Mouse (Mus musculus): Measurements from ENCODE around the gene S100a3. TPM values are rescaled to one million over a fixed set of nuclear protein-coding genes. Genes with fewer than 3 reads are reported as not detected.

The S100a3 gene
- total and polyA plus RNA-seq, 2 experiments from 2014 or later = 1.9 to 5.3 TPM

DNA sequence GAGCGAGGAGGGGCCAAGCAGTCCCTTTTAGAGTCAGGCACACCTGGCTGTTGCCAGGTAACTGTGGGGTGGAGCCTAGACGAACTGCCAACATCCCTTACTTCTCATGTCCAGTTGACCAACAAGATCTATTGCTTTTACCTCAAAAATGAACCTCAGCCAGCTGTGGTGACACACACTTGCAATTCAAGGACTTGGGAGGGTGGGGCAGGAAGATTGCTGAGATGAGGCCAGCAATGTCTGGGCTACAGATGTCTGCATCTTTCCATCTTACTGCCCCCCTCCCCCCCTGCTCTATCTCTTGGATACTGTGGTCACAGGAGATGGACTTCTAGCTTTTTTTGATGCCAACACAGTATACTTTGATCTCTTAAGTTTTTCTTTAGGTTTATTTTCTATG is 8.1 kb upstream of the S100a3 start:
- Histone ChIP-seq H3K9ac (replicated peaks; ENCODE audit: low read length) (no peak overlapping the region), H3K36me3 (ENCODE audit: insufficient read depth, low read length) (no peaks in the 10 kb centered on the region), H3K27me3 (ENCODE audit: insufficient read depth, low read length) (no peaks in the 10 kb centered on the region), H3K4me1 (ENCODE audit: insufficient read depth, low read length) (no peaks in the 10 kb centered on the region), H3K4me3 (ENCODE audit: low read length) (no peak overlapping the region), H3K4me2 (ENCODE audit: low read depth, low read length) (no peak overlapping the region), H3K27ac (no peak overlapping the region), H3K9me3 (ENCODE audit: low read length) (no peaks in the 10 kb centered on the region)
- no peak for ATAC-seq
- TF ChIP-seq CTCF (IDR thresholded peaks at IDR 0.05; ENCODE audit: low read depth) = no peak
- DNase-seq (ENCODE audit: low spot score) = no peak
- WGBS = 87% methylated on average over 2 of the region's 2 CpGs

DNA sequence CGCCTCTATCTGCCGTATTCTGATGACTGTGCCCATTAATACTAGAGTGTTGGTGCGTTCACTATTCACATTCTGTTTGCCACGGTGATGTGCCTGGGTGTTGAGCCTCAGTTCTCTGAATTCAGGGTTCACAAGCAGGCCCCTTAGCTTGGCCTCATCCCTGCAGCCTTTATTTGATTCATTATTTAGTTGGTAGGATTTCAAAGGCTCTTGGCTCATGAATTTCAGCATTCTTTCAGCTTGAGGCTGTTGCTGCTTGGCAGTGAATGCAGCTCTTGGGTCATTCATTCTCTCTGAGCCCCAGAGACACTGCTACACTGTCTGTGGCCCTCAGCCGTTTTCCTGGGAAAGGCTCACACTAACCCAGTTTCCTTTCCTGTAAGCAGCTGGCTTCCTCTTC is 4.4 kb upstream of the S100a3 start:
- Histone ChIP-seq H3K4me2 (ENCODE audit: low read depth, low read length) (no peak overlapping the region), H3K27ac (peak overlapping the region; percentile 62), H3K4me1 (ENCODE audit: insufficient read depth, low read length) (no peaks in the 10 kb centered on the region), H3K36me3 (ENCODE audit: insufficient read depth, low read length) (no peaks in the 10 kb centered on the region), H3K9me3 (ENCODE audit: low read length) (no peaks in the 10 kb centered on the region), H3K4me3 (ENCODE audit: low read length) (no peak overlapping the region), H3K27me3 (ENCODE audit: insufficient read depth, low read length) (no peaks in the 10 kb centered on the region), H3K9ac (replicated peaks; ENCODE audit: low read length) (no peak overlapping the region)
- TF ChIP-seq CTCF (IDR thresholded peaks at IDR 0.05; ENCODE audit: low read depth) = no peak
- 28% methylated on average over 5 of the region's 5 CpGs for WGBS
- ATAC-seq (peak; percentile 93), DNase-seq (ENCODE audit: low spot score) (peak; percentile 77)

DNA sequence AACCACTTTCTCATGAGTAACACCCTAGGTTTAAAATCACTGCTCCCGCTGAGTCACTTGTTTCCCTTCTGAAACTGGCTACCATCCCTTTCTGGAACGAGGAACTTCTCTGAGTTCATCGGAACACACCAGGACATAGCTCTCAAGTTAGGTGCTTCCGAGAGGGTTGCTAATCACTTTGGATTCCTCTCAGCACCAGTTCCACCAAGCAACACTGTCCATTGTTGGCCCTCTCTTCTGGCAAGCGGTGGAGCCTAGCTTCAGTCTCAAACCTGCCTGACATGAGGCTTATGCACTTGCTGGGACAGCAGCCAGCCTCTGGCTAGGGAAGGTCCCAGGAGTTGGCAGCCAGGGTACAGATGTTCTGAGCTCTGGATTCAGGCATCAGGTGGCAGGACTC is 14.3 kb downstream of the S100a3 start:
- ATAC-seq (no peak), DNase-seq (ENCODE audit: low spot score) (no peak)
- Histone ChIP-seq H3K36me3 (ENCODE audit: insufficient read depth, low read length) (no peaks in the 10 kb centered on the region), H3K9ac (replicated peaks; ENCODE audit: low read length) (no peak overlapping the region), H3K4me1 (ENCODE audit: insufficient read depth, low read length) (no peaks in the 10 kb centered on the region), H3K4me2 (ENCODE audit: low read depth, low read length) (no peak overlapping the region), H3K4me3 (ENCODE audit: low read length) (no peak overlapping the region), H3K27ac (no peak overlapping the region), H3K9me3 (ENCODE audit: low read length) (no peaks in the 10 kb centered on the region), H3K27me3 (ENCODE audit: insufficient read depth, low read length) (no peaks in the 10 kb centered on the region)
- no peak for TF ChIP-seq CTCF (IDR thresholded peaks at IDR 0.05; ENCODE audit: low read depth)
- 71% methylated on average over 5 of the region's 5 CpGs for WGBS

DNA sequence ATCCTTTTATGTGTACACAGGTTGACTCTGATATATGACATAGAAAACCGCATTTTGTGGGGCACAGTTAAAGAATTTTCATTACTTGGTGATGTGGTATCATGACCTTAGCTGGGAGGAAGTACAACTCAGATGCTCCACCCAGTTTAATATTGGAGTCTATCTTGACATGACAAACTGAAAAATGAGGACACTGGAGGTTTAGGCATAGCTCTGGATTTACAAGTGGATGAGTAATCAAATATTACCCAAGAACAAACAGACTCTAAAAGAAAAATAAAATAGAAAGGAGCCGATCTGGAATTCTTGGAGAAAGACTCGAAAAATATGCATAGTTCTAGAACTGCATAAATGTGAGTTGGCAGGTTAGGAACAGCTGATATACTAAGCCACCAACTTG is 14.9 kb downstream of the S100a3 start:
- ATAC-seq = no peak
- no peaks in the 10 kb centered on the region for H3K4me1 ChIP-seq (ENCODE audit: insufficient read depth, low read length)
- 83% methylated on average over 3 of the region's 3 CpGs for WGBS

DNA sequence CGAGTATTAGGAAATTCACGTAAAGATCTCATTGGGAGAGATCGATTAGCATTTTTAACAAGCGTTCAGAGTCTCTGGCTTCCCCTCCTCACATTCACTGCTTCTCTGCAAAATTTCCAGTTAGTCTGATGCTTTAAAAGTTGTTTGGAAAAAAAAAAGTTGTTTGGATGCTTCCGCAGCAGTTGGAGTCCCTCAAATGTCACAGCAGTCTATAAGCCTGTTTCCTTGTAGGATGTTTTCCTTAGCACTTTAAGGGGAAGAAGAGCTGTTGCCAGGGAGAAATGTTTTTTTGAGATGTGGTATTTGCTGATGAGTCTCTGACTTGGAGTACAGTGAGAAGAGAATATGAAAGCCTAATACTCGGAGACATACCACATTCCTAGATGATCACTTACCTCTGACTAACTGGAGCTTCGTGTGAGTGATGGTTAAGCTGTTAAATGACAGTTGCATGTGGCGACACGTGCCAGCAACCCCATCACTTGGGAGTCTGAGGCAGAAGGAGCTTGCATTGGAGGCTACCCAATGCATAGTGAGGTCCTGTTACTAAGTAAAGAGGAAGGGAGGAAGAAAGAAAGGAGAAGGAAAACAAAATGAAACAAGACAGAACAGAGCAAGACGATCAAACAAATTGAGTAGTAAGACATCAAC is 16.1 kb downstream of the S100a3 start:
- TF ChIP-seq CTCF (IDR thresholded peaks at IDR 0.05; ENCODE audit: low read depth) = no peak
- WGBS = 51% methylated on average over 10 of the region's 10 CpGs
- Histone ChIP-seq H3K36me3 (ENCODE audit: insufficient read depth, low read length) (no peaks in the 10 kb centered on the region), H3K27ac (no peak overlapping the region), H3K4me2 (ENCODE audit: low read depth, low read length) (no peak overlapping the region), H3K9me3 (ENCODE audit: low read length) (no peaks in the 10 kb centered on the region), H3K4me3 (ENCODE audit: low read length) (no peak overlapping the region), H3K9ac (replicated peaks; ENCODE audit: low read length) (no peak overlapping the region), H3K4me1 (ENCODE audit: insufficient read depth, low read length) (no peaks in the 10 kb centered on the region), H3K27me3 (ENCODE audit: insufficient read depth, low read length) (no peaks in the 10 kb centered on the region)
- DNase-seq (ENCODE audit: low spot score) (no peak), ATAC-seq (no peak)

More for the DNA sequence above, 14.9 kb downstream of the S100a3 start:
- no peak for TF ChIP-seq CTCF (IDR thresholded peaks at IDR 0.05; ENCODE audit: low read depth)
- H3K4me3 ChIP-seq (ENCODE audit: low read length) = no peak overlapping the region
- H3K27me3 ChIP-seq (ENCODE audit: insufficient read depth, low read length) = no peaks in the 10 kb centered on the region
- no peaks in the 10 kb centered on the region for H3K36me3 ChIP-seq (ENCODE audit: insufficient read depth, low read length)
- no peak for DNase-seq (ENCODE audit: low spot score)
- no peak overlapping the region for H3K27ac ChIP-seq
- H3K9me3 ChIP-seq (ENCODE audit: low read length) = no peaks in the 10 kb centered on the region
- H3K9ac ChIP-seq (replicated peaks; ENCODE audit: low read length) = no peak overlapping the region
- no peak overlapping the region for H3K4me2 ChIP-seq (ENCODE audit: low read depth, low read length)

DNA sequence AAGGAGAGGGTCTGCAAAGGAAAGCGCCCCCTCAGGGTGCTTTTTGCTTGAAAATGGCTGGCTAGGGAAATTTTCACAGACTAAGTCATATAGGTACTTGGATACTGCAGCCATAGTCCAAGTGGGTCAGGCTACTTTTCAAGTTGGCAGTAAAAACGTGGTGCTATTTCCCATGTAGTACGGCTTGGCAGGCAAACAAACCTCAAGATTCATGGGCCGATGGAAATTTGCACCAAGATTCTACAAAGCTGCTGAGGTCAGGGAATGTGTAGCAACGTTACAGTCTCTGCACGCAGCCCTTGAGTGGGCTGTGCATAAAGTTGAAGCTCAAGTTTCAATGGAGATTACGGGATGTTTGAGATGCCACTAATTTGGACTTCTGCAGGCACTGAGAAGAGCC is 19.1 kb downstream of the S100a3 start:
- no peaks in the 10 kb centered on the region for H3K27me3 ChIP-seq (ENCODE audit: insufficient read depth, low read length)
- H3K4me3 ChIP-seq (ENCODE audit: low read length) = no peak overlapping the region
- ATAC-seq (no peak), DNase-seq (ENCODE audit: low spot score) (no peak)
- no peaks in the 10 kb centered on the region for H3K36me3 ChIP-seq (ENCODE audit: insufficient read depth, low read length)
- H3K4me2 ChIP-seq (ENCODE audit: low read depth, low read length) = no peak overlapping the region
- TF ChIP-seq CTCF (IDR thresholded peaks at IDR 0.05; ENCODE audit: low read depth) = no peak
- no peak overlapping the region for H3K9ac ChIP-seq (replicated peaks; ENCODE audit: low read length)
- no peak overlapping the region for H3K27ac ChIP-seq
- no peaks in the 10 kb centered on the region for H3K4me1 ChIP-seq (ENCODE audit: insufficient read depth, low read length)
- H3K9me3 ChIP-seq (ENCODE audit: low read length) = no peaks in the 10 kb centered on the region
- WGBS = 72% methylated on average over 7 of the region's 7 CpGs

DNA sequence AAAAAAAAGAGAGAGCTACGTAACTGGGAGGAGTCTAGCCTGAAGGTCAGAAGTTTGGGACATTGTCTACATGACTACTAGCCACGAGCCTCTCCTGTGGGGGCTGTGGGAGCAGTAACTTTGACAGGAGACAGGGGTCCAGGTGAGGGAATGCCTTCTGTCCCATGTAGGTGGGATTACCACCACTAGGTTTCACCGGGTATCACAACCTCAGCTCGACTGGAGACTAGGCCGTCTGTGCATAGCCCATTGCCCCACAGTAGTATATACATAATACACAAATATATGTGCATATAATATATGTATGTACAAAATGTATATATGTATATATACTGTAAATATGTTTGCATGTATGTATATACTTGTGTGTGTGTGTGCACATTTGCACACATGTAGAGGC is 20.8 kb downstream of the S100a3 start:
- no peaks in the 10 kb centered on the region for H3K9me3 ChIP-seq (ENCODE audit: low read length)
- 98% methylated on average over 5 of the region's 5 CpGs for WGBS
- TF ChIP-seq CTCF (IDR thresholded peaks at IDR 0.05; ENCODE audit: low read depth) = no peak
- H3K4me2 ChIP-seq (ENCODE audit: low read depth, low read length) = no peak overlapping the region
- H3K27me3 ChIP-seq (ENCODE audit: insufficient read depth, low read length) = no peaks in the 10 kb centered on the region
- H3K9ac ChIP-seq (replicated peaks; ENCODE audit: low read length) = no peak overlapping the region
- H3K4me1 ChIP-seq (ENCODE audit: insufficient read depth, low read length) = no peaks in the 10 kb centered on the region
- ATAC-seq = no peak
- no peak overlapping the region for H3K4me3 ChIP-seq (ENCODE audit: low read length)
- no peaks in the 10 kb centered on the region for H3K36me3 ChIP-seq (ENCODE audit: insufficient read depth, low read length)
- no peak overlapping the region for H3K27ac ChIP-seq
- DNase-seq (ENCODE audit: low spot score) = no peak
